In the genomic region with DNA sequence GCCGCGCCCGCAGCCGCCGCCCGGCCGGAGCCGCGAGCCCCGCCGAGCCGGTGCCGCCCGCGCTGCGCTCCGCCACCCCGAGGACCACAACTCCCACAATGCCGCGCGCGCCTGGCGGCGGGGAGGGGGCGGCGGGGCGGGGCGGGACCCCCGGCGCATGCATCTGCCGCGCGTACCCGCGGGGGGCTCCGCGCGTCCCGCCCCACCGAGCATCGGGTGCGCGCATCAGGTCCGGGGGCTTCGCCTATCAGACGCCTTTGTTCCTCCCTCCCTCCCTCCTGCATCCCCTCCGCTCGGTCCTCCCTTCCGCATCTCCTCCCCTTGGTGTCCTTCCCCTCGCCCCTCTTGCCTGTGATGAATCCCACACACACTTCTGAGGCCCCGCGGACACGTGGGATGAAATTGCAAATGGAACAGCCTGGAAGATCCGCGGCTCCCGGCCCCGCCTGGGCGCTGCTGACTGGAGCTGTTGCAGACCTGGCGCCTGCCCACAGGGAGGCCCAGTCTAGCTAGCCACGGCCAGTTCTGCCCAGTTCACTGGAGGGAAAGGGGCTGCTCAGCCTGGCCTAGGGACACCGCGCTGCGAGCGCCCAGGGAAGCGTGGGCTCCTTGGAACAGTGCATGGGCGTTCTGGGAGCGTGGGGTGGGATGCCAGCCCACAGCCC, we compare ENCODE assay signal across 8 mouse cellular contexts. TPM values are rescaled to one million over a fixed set of nuclear protein-coding genes. Genes with fewer than 3 reads are reported as not detected.
DNase-seq lines count a peak whose midpoint lies in the region; ATAC-seq lines count a peak whose summit lies in the region.

Gene Asphd2 (minus strand): TSS at position 88 of the 665 bp plus-strand sequence.

- DNase-seq in urinary bladder, postnatal 14 days (ENCODE audit: low spot score) = peak; percentile 19
- no peak for DNase-seq in urinary bladder, adult 2 months (ENCODE audit: low spot score)
- peak; percentile 90 for DNase-seq in embryo, embryonic 9.5 days (ENCODE audit: extremely low spot score)
- peak; percentile 4 to 13 for DNase-seq in heart, adult 9 months (ENCODE audit: low spot score in 2 of 2)
- DNase-seq in layer of hippocampus, adult 18-20 months (ENCODE audit: low spot score in 2 of 2) = peak; percentile 86 to 87
- DNase-seq in retina, postnatal 1 day = peak; percentile 94
- DNase-seq in natural killer cell, adult 2 months (ENCODE audit: low spot score in 2 of 2) = no peak

- 4% methylated on average over 63 of the region's 67 CpGs for WGBS in liver, embryonic 15.5 days (ENCODE audit: insufficient replicate concordance)

- H3K36me3 ChIP-seq in liver, embryonic 15.5 days (replicated peaks) = no peaks in the 10 kb centered on the region

- H3K4me1 ChIP-seq in liver, embryonic 15.5 days (replicated peaks) = peaks cover 5% of the 10 kb centered on the region; the same call in 1 of the 2 replicates

- H3K9ac ChIP-seq in liver, embryonic 15.5 days = no peak within 1 kb of the TSS

- H3K4me2 ChIP-seq in liver, embryonic 15.5 days = peak within 1 kb of the TSS; percentile 58

- H3K4me3 ChIP-seq in liver, embryonic 15.5 days (replicated peaks) = peak within 1 kb of the TSS; percentile 41

- H3K27me3 ChIP-seq in liver, embryonic 15.5 days = peaks cover 73% of the 10 kb centered on the region

- H3K9me3 ChIP-seq in liver, embryonic 15.5 days (replicated peaks) = no peaks in the 10 kb centered on the region

- ATAC-seq in liver, embryonic 15.5 days (ENCODE audit: insufficient read depth) = 0 out of 2 replicates have a peak, but pooled peaks have one; percentile 9

- no peak within 1 kb of the TSS for H3K27ac ChIP-seq in liver, embryonic 15.5 days (replicated peaks)

RNA-seq across cellular contexts. Expression of gene Asphd2, which starts in this region (rescaled TPM):
- 1.3 and 1.4 TPM in 2 replicates for polyA plus RNA-seq in urinary bladder, adult 2 months (2012; rRNA removed)
- 100 to 1,000 TPM; 212 to 229 TPM for total RNA-seq in layer of hippocampus, adult 18-20 months (2021)
- polyA plus RNA-seq in liver, embryonic 15.5 days (2015; fragmentation: Nextera tagmentation; extraction: Ambion mirVana) = 0.14 and 0.24 TPM in 2 replicates

Comparison
In these comparisons a context has a peak if more than half of its experiments do, and no peak if none do; other contexts are left out.
1. DNase-seq: peak in urinary bladder, postnatal 14 days (single experiment), embryo, embryonic 9.5 days (single experiment), heart, adult 9 months (2 of 2), layer of hippocampus, adult 18-20 months (2 of 2) and retina, postnatal 1 day (single experiment); none in urinary bladder, adult 2 months (single experiment) and natural killer cell, adult 2 months (0 of 2).
2. Peak in ATAC-seq, H3K4me3 ChIP-seq and H3K4me2 ChIP-seq in liver, embryonic 15.5 days; RNA of the gene not detected or under 1 TPM.